Mouse (Mus musculus) forebrain, embryonic 11.5 days (tissue): ENCODE results near the gene Zfp609. TPM values are rescaled to one million over a fixed set of nuclear protein-coding genes. Genes with fewer than 3 reads are reported as not detected.

Source experiments
- ATAC-seq: fragments of 200-750 bp; cut with Nextera tagmentation; replicated peaks from 2 replicates; pipeline ENCODE4 v1.8.0; 2017; ENCODE audit warnings: moderate TSS enrichment; ENCODE audit not compliant: low FRiP score
- DNase-seq: peaks from one replicate; pipeline ENCODE4 v3.0.0-alpha.2; 2017; ENCODE audit warnings: low spot score
- H3K27ac ChIP-seq: fragments of 300-500 bp; sonication (generic); 2 replicates; pipeline ENCODE4 v1.5.1; 2014; ENCODE audit warnings: low read depth, low read length
- H3K27me3 ChIP-seq: fragments of 300-500 bp; sonication (generic); 2 replicates; pipeline ENCODE4 v1.6.1; 2014; ENCODE audit warnings: mild to moderate bottlenecking, low read length, mixed read lengths; ENCODE audit not compliant: control insufficient read depth, insufficient read depth
- H3K36me3 ChIP-seq: fragments of 300-500 bp; sonication (generic); 2 replicates; pipeline ENCODE4 v1.6.1; 2014; ENCODE audit warnings: mild to moderate bottlenecking, low read length, moderate library complexity, mixed read lengths; ENCODE audit not compliant: control insufficient read depth, insufficient read depth
- H3K4me1 ChIP-seq: fragments of 300-500 bp; sonication (generic); replicated peaks from 2 replicates; pipeline ENCODE4 v1.6.1; 2014; ENCODE audit warnings: low read length, mixed read lengths; ENCODE audit not compliant: control insufficient read depth, insufficient read depth
- H3K4me2 ChIP-seq: fragments of 300-500 bp; sonication (generic); 2 replicates; pipeline ENCODE4 v1.6.1; 2014; ENCODE audit warnings: low read depth, mild to moderate bottlenecking, low read length, moderate library complexity, mixed read lengths; ENCODE audit not compliant: severe bottlenecking
- H3K4me3 ChIP-seq: fragments of 300-500 bp; sonication (generic); 2 replicates; pipeline ENCODE4 v1.5.1; 2014; ENCODE audit warnings: low read depth, low read length
- H3K9ac ChIP-seq: fragments of 300-500 bp; sonication (generic); 2 replicates; pipeline ENCODE4 v1.6.1; 2014; ENCODE audit warnings: low read length
- H3K9me3 ChIP-seq: fragments of 300-500 bp; sonication (generic); 2 replicates; pipeline ENCODE4 v1.6.1; 2016; ENCODE audit warnings: low read length, mixed read lengths; ENCODE audit not compliant: control insufficient read depth
- WGBS: fragments of 180-500 bp; shearing (Covaris S2); extraction: QIAGEN DNeasy Blood & Tissue Kit; methylation state at CpG from one replicate; pipeline ENCODE4 v1.1.7; 2014; 5-methylcytosine and 5-hydroxymethylcytosine counted together
- polyA plus RNA-seq: library from polyadenylated mRNA; unstranded; fragments of >200 nt; fragmentation: Nextera tagmentation; extraction: Ambion mirVana; gene quantifications from 2 replicates; pipeline ENCODE4 v1.2.1, GENCODE M21; 2014

The Zfp609 gene
- polyA plus RNA-seq, 1 experiment from 2014 or later, result 12.9 TPM

- Histone ChIP-seq H3K9me3 (no peaks in the 10 kb centered on the region), H3K36me3 (peaks cover 2% of the 10 kb centered on the region; the same call in 1 of the 2 replicates), H3K27ac (peak overlapping the region; percentile 37), H3K27me3 (no peaks in the 10 kb centered on the region), H3K4me2 (no peak overlapping the region; the same call in 1 of the 2 replicates), H3K4me3 (no peak overlapping the region), H3K9ac (no peak overlapping the region), H3K4me1 (peaks cover 16% of the 10 kb centered on the region)
- ATAC-seq, result peak; percentile 76
- DNase-seq, result no peak
These were observed 6.3 kb upstream of the Zfp609 start for GRCm38 (mm10) chr9:65833640-65834039.

- no peaks in the 10 kb centered on the region for H3K36me3 ChIP-seq
- H3K27me3 ChIP-seq, result no peaks in the 10 kb centered on the region
- no peaks in the 10 kb centered on the region for H3K9me3 ChIP-seq
- no peak overlapping the region for H3K9ac ChIP-seq
- H3K27ac ChIP-seq, result peak overlapping the region; percentile 37; the same call in 1 of the 2 replicates
- peak overlapping the region; percentile 11; the same call in 1 of the 2 replicates for H3K4me2 ChIP-seq
- DNase-seq, result no peak
- peaks cover 19% of the 10 kb centered on the region for H3K4me1 ChIP-seq
- ATAC-seq, result peak; percentile 61; the same call in 1 of the 2 replicates
- no peak overlapping the region for H3K4me3 ChIP-seq
- 21% methylated on average over 2 of the region's 2 CpGs for WGBS
These were observed 5.9 kb upstream of the Zfp609 start for GRCm38 (mm10) chr9:65833230-65833629.

- no peaks in the 10 kb centered on the region for H3K27me3 ChIP-seq
- peaks cover 19% of the 10 kb centered on the region for H3K4me1 ChIP-seq
- DNase-seq (no peak), ATAC-seq (no peak)
- H3K9me3 ChIP-seq, result no peaks in the 10 kb centered on the region
- peak overlapping the region; percentile 33; the same call in 1 of the 2 replicates for H3K4me2 ChIP-seq
- no peak overlapping the region for H3K9ac ChIP-seq
- H3K4me3 ChIP-seq, result no peak overlapping the region
- no peaks in the 10 kb centered on the region for H3K36me3 ChIP-seq
- 10% methylated on average over 2 of the region's 2 CpGs for WGBS
- peak overlapping the region; percentile 89 for H3K27ac ChIP-seq
These were observed 4.7 kb upstream of the Zfp609 start for GRCm38 (mm10) chr9:65832041-65832440.

- no peaks in the 10 kb centered on the region for H3K36me3 ChIP-seq
- H3K4me1 ChIP-seq, result peaks cover 19% of the 10 kb centered on the region
- H3K9me3 ChIP-seq, result no peaks in the 10 kb centered on the region
- no peak overlapping the region for H3K4me2 ChIP-seq
- 32% methylated on average over 4 of the region's 4 CpGs for WGBS
- H3K27ac ChIP-seq, result peak overlapping the region; percentile 89
- DNase-seq (no peak), ATAC-seq (no peak)
- no peaks in the 10 kb centered on the region for H3K27me3 ChIP-seq
- H3K9ac ChIP-seq, result no peak overlapping the region
- H3K4me3 ChIP-seq, result no peak overlapping the region
These were observed 3.8 kb upstream of the Zfp609 start for GRCm38 (mm10) chr9:65831164-65831563.

- no peaks in the 10 kb centered on the region for H3K36me3 ChIP-seq
- H3K27ac ChIP-seq, result no peak overlapping the region
- WGBS, result 70% methylated on average over 4 of the region's 4 CpGs
- H3K27me3 ChIP-seq, result no peaks in the 10 kb centered on the region
- no peak overlapping the region for H3K4me2 ChIP-seq
- no peaks in the 10 kb centered on the region for H3K9me3 ChIP-seq
- no peak for ATAC-seq
- DNase-seq, result no peak
- no peak overlapping the region for H3K4me3 ChIP-seq
- H3K4me1 ChIP-seq, result peaks cover 19% of the 10 kb centered on the region
- no peak overlapping the region for H3K9ac ChIP-seq
These were observed 2.9 kb upstream of the Zfp609 start for GRCm38 (mm10) chr9:65830255-65830654.

- Histone ChIP-seq H3K4me2 (no peak overlapping the region), H3K4me1 (peaks cover 20% of the 10 kb centered on the region), H3K36me3 (no peaks in the 10 kb centered on the region), H3K27ac (no peak overlapping the region), H3K27me3 (no peaks in the 10 kb centered on the region), H3K9ac (no peak overlapping the region), H3K9me3 (no peaks in the 10 kb centered on the region), H3K4me3 (no peak overlapping the region)
- ATAC-seq (no peak), DNase-seq (no peak)
- WGBS, result 91% methylated on average over 1 of the region's 2 CpGs
These were observed 2.0 kb upstream of the Zfp609 start for GRCm38 (mm10) chr9:65829410-65829809.

- DNase-seq, result no peak
- H3K27me3 ChIP-seq, result no peaks in the 10 kb centered on the region
- WGBS, result 41% methylated on average over 3 of the region's 3 CpGs
- peak overlapping the region; percentile 55 for H3K4me2 ChIP-seq
- peak overlapping the region; percentile 99 for H3K9ac ChIP-seq
- ATAC-seq, result no peak
- no peaks in the 10 kb centered on the region for H3K9me3 ChIP-seq
- no peaks in the 10 kb centered on the region for H3K36me3 ChIP-seq
- H3K4me3 ChIP-seq, result peak overlapping the region; percentile 93; the same call in 1 of the 2 replicates
- peaks cover 20% of the 10 kb centered on the region for H3K4me1 ChIP-seq
- no peak overlapping the region for H3K27ac ChIP-seq
These were observed 1.1 kb upstream of the Zfp609 start for GRCm38 (mm10) chr9:65828511-65828910.

- H3K27ac ChIP-seq, result peak overlapping the region; percentile 99
- H3K27me3 ChIP-seq, result no peaks in the 10 kb centered on the region
- DNase-seq, result peak; percentile 51
- peak overlapping the region; percentile 93 for H3K4me3 ChIP-seq
- peak overlapping the region; percentile 99 for H3K9ac ChIP-seq
- H3K4me1 ChIP-seq, result peaks cover 18% of the 10 kb centered on the region
- no peaks in the 10 kb centered on the region for H3K9me3 ChIP-seq
- no peaks in the 10 kb centered on the region for H3K36me3 ChIP-seq
- WGBS, result 2% methylated on average over 13 of the region's 13 CpGs
- H3K4me2 ChIP-seq, result peak overlapping the region; percentile 55
- no peak for ATAC-seq
These were observed 646 bp upstream of the Zfp609 start for GRCm38 (mm10) chr9:65828016-65828403.

- H3K9me3 ChIP-seq, result no peaks in the 10 kb centered on the region
- peak overlapping the region; percentile 99 for H3K27ac ChIP-seq
- H3K9ac ChIP-seq, result peak overlapping the region; percentile 99
- peak overlapping the region; percentile 93 for H3K4me3 ChIP-seq
- ATAC-seq, result peak; percentile 45
- no peaks in the 10 kb centered on the region for H3K27me3 ChIP-seq
- H3K4me1 ChIP-seq, result peaks cover 14% of the 10 kb centered on the region
- WGBS, result under 1% methylated on average over 30 of the region's 31 CpGs
- no peak for DNase-seq
- H3K36me3 ChIP-seq, result no peaks in the 10 kb centered on the region
- H3K4me2 ChIP-seq, result peak overlapping the region; percentile 63
These were observed 598 bp downstream of the Zfp609 start for GRCm38 (mm10) chr9:65826588-65827343.
